Mouse (Mus musculus) G1E (cell line): ENCODE data around the gene Rps15. TPM values are rescaled to one million over a fixed set of nuclear protein-coding genes. Genes with fewer than 3 reads are reported as not detected.

Experiments
- ATAC-seq: 2 replicates; pipeline ENCODE4 v1.8.0; 2016; ENCODE audit warnings: mild to moderate bottlenecking; ENCODE audit not compliant: insufficient number of reproducible peaks, poor library complexity, low FRiP score, severe bottlenecking; ENCODE audit errors: extremely low read depth
- DNase-seq: peaks from one replicate; pipeline ENCODE4 v3.0.0; 2012; ENCODE audit warnings: low spot score
- H3K27me3 ChIP-seq: 2 replicates; pipeline ENCODE4 v1.6.1; 2012; ENCODE audit warnings: mild to moderate bottlenecking, low read length, inconsistent platforms; ENCODE audit not compliant: insufficient read depth
- H3K36me3 ChIP-seq: replicated peaks from 2 replicates; pipeline ENCODE3; 2012; ENCODE audit warnings: mild to moderate bottlenecking, inconsistent platforms
- H3K4me1 ChIP-seq: 2 replicates; pipeline ENCODE4 v1.6.1; 2012; ENCODE audit warnings: low read depth, low read length, inconsistent platforms, mixed read lengths; ENCODE audit not compliant: insufficient read depth
- H3K4me3 ChIP-seq: 2 replicates; pipeline ENCODE4 v1.5.1; 2012; ENCODE audit warnings: low read depth, mild to moderate bottlenecking, inconsistent platforms, low read length, moderate library complexity, mixed read lengths
- H3K9me3 ChIP-seq: replicated peaks from 2 replicates; pipeline ENCODE4 v1.6.1; 2012; ENCODE audit warnings: inconsistent platforms
- CTCF ChIP-seq: IDR thresholded peaks from 2 replicates; pipeline ENCODE4 v1.5.1; 2012; ENCODE audit warnings: low read depth, low read length, inconsistent platforms, mixed read lengths
- GATA1 ChIP-seq: IDR thresholded peaks from 2 replicates; pipeline ENCODE4 v1.6.1; 2012; ENCODE audit warnings: borderline replicate concordance, low read length, inconsistent platforms, mixed read lengths
- GATA2 ChIP-seq: IDR thresholded peaks from 2 replicates; pipeline ENCODE4 v1.6.1; 2012; ENCODE audit warnings: low read depth, low read length, inconsistent platforms, borderline replicate concordance
- POLR2AphosphoS5 ChIP-seq: IDR thresholded peaks from 2 replicates; pipeline ENCODE4 v1.6.1; 2012; ENCODE audit warnings: low read depth, low read length, inconsistent platforms; ENCODE audit not compliant: insufficient replicate concordance
- TAL1 ChIP-seq: conservative IDR thresholded peaks from 2 replicates; pipeline ENCODE4 v1.6.1; 2012; ENCODE audit warnings: low read depth, low read length, inconsistent platforms, mixed read lengths
- polyA plus RNA-seq: library from polyadenylated mRNA; stranded (reverse); fragments of >175 nt; gene quantifications from 2 replicates; pipeline ENCODE4 v1.2.3, GENCODE M21; 2012
- total RNA-seq, 2 experiments: library from RNA; stranded (forward) in 1 of 2; stranded (reverse) in 1 of 2; fragments of 200-1000 nt in 1 of 2; fragments of >200 nt in 1 of 2; fragmentation: Nextera tagmentation in 1 of 2; gene quantifications; 2 replicates each; pipeline ENCODE4 v1.2.3; 2014 to 2017

Gene Rps15
- total and polyA plus RNA-seq, 3 experiments: 3,110 to 11,583 (median 3,548) TPM

DNA sequence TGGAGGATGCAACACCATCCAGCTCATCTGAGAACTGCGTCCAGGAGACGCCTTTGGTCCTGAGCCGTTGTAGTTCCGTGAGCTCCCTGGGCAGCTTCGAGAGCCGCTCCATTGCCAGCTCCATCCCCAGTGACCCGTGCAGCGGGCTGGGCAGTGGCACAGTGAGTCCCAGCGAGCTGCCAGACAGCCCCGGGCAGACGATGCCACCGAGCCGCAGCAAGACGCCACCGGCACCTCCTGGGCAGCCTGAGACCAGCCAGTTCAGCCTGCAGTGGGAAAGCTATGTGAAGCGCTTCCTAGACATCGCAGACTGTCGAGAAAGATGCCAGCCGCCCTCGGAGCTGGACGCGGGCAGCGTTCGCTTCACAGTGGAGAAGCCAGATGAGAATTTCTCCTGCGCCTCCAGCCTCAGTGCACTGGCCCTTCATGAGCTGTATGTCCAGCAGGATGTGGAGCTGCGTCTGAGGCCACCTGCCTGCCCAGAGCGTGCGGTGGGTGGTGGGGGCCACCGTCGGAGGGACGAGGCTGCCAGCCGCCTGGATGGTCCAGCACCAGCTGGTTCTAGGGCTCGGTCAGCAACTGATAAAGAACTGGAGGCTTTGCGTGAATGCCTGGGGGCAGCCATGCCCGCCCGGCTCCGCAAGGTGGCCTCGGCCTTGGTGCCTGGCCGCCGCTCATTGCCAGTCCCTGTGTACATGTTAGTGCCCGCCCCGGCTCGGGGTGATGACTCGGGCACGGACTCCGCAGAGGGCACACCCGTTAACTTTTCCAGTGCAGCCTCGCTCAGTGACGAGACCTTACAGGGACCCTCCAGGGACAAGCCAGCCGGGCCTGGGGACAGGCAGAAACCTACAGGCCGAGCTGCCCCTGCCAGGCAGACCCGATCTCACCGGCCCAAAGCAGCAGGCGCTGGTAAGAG, 20.6 kb downstream of the Rps15 start:
- no peak for TF ChIP-seq GATA2
- no peak for TF ChIP-seq GATA1
- no peak for TF ChIP-seq TAL1
- TF ChIP-seq POLR2AphosphoS5: no peak
- no peak for TF ChIP-seq CTCF
- DNase-seq (no peak), ATAC-seq (no peak)
- Histone ChIP-seq H3K4me1 (peaks cover 46% of the 10 kb centered on the region), H3K36me3 (peaks cover 34% of the 10 kb centered on the region), H3K27me3 (peaks cover 57% of the 10 kb centered on the region), H3K9me3 (peaks cover 4% of the 10 kb centered on the region), H3K4me3 (no peak overlapping the region)

DNA sequence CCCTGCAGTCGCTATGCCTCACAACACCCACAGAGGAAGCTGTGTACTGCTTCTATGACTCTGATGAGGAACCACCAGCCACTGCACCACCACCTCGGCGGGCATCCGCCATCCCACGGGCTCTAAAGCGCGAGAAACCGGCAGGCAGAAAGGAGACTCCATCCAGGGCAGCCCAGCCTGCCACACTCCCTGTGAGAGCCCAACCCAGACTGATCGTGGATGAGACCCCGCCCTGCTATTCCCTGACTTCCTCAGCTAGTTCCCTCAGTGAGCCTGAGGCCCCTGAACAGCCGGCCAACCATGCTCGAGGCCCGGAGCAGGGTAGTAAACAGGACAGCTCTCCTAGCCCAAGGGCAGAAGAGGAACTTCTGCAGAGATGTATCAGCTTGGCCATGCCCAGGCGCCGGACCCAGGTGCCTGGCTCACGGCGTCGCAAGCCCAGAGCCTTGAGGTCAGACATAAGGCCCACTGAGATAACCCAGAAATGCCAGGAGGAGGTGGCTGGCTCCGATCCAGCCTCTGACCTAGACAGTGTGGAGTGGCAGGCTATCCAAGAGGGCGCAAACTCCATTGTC, 21.5 kb downstream of the Rps15 start:
- DNase-seq (no peak), ATAC-seq (no peak)
- H3K9me3 ChIP-seq: peaks cover 4% of the 10 kb centered on the region
- H3K4me3 ChIP-seq: no peak overlapping the region
- TF ChIP-seq GATA2: no peak
- TF ChIP-seq CTCF: no peak
- no peak for TF ChIP-seq GATA1
- TF ChIP-seq POLR2AphosphoS5: no peak
- no peak for TF ChIP-seq TAL1
- H3K27me3 ChIP-seq: peaks cover 48% of the 10 kb centered on the region
- peaks cover 53% of the 10 kb centered on the region for H3K4me1 ChIP-seq
- H3K36me3 ChIP-seq: peaks cover 42% of the 10 kb centered on the region

DNA sequence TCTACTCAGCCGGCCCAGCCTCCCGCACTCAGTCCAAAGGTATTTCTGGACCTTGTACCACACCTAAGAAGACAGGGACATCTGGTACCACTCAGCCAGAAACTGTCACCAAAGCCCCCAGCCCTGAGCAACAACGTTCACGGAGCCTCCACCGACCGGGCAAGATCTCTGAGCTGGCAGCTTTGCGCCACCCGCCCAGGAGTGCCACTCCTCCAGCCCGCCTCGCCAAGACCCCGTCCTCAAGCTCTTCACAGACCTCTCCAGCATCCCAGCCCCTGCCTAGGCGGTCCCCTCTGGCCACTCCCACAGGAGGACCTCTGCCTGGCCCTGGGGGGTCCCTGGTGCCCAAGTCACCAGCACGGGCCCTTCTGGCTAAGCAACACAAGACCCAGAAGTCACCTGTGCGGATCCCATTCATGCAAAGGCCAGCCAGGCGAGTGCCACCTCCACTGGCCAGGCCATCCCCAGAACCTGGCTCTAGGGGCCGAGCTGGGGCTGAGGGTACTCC, 22.3 kb downstream of the Rps15 start:
- Histone ChIP-seq H3K9me3 (peaks cover 4% of the 10 kb centered on the region), H3K4me3 (no peak overlapping the region), H3K4me1 (peaks cover 62% of the 10 kb centered on the region), H3K27me3 (peaks cover 40% of the 10 kb centered on the region), H3K36me3 (peaks cover 51% of the 10 kb centered on the region)
- no peak for DNase-seq
- no peak for TF ChIP-seq GATA2
- TF ChIP-seq POLR2AphosphoS5: no peak
- ATAC-seq: no peak

DNA sequence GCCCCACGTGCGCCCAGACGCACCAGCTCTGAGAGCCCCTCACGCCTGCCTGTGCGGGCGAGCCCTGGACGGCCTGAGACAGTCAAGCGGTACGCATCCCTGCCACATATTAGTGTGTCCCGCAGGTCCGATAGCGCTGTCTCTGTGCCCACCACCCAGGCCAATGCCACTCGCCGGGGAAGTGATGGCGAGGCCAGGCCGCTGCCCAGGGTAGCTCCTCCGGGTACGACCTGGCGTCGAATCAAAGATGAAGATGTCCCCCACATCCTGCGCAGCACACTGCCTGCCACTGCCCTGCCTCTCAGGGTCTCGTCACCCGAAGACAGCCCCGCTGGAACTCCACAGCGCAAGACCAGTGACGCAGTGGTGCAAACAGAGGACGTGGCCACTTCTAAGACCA, 23.1 kb downstream of the Rps15 start:
- DNase-seq: no peak
- Histone ChIP-seq H3K9me3 (peaks cover 4% of the 10 kb centered on the region), H3K4me1 (peaks cover 64% of the 10 kb centered on the region), H3K36me3 (peaks cover 52% of the 10 kb centered on the region), H3K4me3 (peak overlapping the region; percentile 1; the same call in 1 of the 2 replicates), H3K27me3 (peaks cover 39% of the 10 kb centered on the region)
- no peak for TF ChIP-seq GATA1
- TF ChIP-seq CTCF: no peak
- TF ChIP-seq GATA2: no peak
- TF ChIP-seq TAL1: no peak
- TF ChIP-seq POLR2AphosphoS5: no peak
- no peak for ATAC-seq

DNA sequence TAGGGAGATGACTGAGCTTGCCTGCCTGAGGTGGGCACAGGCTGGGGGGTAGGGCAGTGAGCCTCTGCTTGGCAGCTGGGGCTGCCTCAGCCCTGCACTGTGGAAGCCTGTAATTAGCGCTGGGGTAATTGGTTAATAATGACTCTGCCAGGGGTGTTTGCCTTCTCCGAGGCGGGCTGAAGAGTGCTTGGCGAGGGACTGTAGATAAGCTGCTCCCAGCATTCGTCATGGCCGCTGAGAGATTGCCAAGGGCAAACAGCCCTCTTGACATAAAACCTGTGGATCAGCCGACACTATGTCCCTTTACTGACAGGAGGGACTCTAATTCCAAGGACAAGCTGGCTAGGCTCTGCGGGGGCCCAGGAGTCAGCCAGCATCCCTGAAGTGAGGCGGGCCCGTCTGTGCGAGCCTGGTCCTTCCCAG, 24.1 kb downstream of the Rps15 start:
- H3K36me3 ChIP-seq: peaks cover 55% of the 10 kb centered on the region
- TF ChIP-seq POLR2AphosphoS5: no peak; the same call in 1 of the 2 replicates
- H3K9me3 ChIP-seq: peaks cover 4% of the 10 kb centered on the region
- DNase-seq (no peak), ATAC-seq (no peak)
- H3K4me1 ChIP-seq: peaks cover 66% of the 10 kb centered on the region
- no peak overlapping the region; the same call in 1 of the 2 replicates for H3K4me3 ChIP-seq
- H3K27me3 ChIP-seq: peaks cover 28% of the 10 kb centered on the region

DNA sequence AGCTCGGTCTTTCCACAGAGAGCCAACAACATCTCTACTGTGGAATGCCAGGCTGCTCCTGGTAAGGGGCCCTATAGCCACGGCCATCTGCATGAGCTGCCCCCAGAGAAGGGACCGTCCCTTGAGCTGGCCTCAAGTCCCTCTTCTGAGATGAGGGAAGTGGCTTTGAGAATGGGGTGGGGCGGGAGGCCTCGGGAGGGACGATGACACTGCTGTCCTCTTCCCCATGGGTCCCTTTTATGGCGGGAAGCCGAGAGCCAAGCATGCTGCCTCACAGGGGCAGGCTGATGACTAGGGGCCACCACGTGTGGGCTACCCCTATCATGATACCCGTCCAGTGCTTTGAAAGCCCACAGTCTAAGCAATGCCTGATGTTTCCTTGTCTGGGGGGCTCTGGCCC, 24.8 kb downstream of the Rps15 start:
- Histone ChIP-seq H3K4me1 (peaks cover 73% of the 10 kb centered on the region), H3K9me3 (peaks cover 4% of the 10 kb centered on the region), H3K27me3 (peaks cover 22% of the 10 kb centered on the region), H3K4me3 (peak overlapping the region; percentile 48; the same call in 1 of the 2 replicates), H3K36me3 (peaks cover 61% of the 10 kb centered on the region)
- DNase-seq (peak; percentile 56), ATAC-seq (no peak)
- TF ChIP-seq GATA1 (no peak), TAL1 (no peak), POLR2AphosphoS5 (no peak), CTCF (no peak), GATA2 (no peak)
